Mouse (Mus musculus) spleen, postnatal 36 days (tissue): ENCODE measurements around the gene Akr1b10.
A peak's percentile ranks its signal among the peaks of the same experiment; 100 is the strongest.
"Not testable (repeated sequence)": the region's sequence is repeated elsewhere in the genome, so short reads cannot be mapped to it uniquely, and the experiment has no call there.

Source experiments
- DNase-seq, 2 experiments: peaks; one replicate each; pipeline ENCODE4 v3.0.0; 2022; ENCODE audit warnings: low spot score in 2 of 2, mixed read lengths in 1 of 2

Akr1b10 gene

GRCm38 (mm10) chr6:34384110-34384661 is at the start of gene Akr1b10:
Gene Akr1b10, plus strand, starts transcription at chr6:34384218.
- peak; percentile 71 to 73 for DNase-seq

GRCm38 (mm10) chr6:34334673-34335072 is 49.3 kb upstream of the Akr1b10 start:
- DNase-seq: no peak

GRCm38 (mm10) chr6:34337799-34338198 is 46.2 kb upstream of the Akr1b10 start:
- no peak for DNase-seq

- DNase-seq: no peak
Observed at GRCm38 (mm10) chr6:34341991-34342390, 42.0 kb upstream of the Akr1b10 start.

GRCm38 (mm10) chr6:34342476-34342875 is 41.5 kb upstream of the Akr1b10 start:
- DNase-seq: no peak

- no peak for DNase-seq
Observed at GRCm38 (mm10) chr6:34343426-34343825, 40.6 kb upstream of the Akr1b10 start.

- no peak for DNase-seq
Observed at GRCm38 (mm10) chr6:34344135-34344850, 39.7 kb upstream of the Akr1b10 start.

GRCm38 (mm10) chr6:34344935-34345334 is 39.1 kb upstream of the Akr1b10 start:
- no peak for DNase-seq

GRCm38 (mm10) chr6:34346096-34346898 is 37.7 kb upstream of the Akr1b10 start:
- DNase-seq: peak; percentile 21 to 32

- no peak for DNase-seq
Observed at GRCm38 (mm10) chr6:34350037-34350699, 33.9 kb upstream of the Akr1b10 start.

- DNase-seq: not testable (repeated sequence)
Observed at GRCm38 (mm10) chr6:34351481-34351880, 32.5 kb upstream of the Akr1b10 start.

- no peak for DNase-seq
Observed at GRCm38 (mm10) chr6:34352401-34352800, 31.6 kb upstream of the Akr1b10 start.

- DNase-seq: no peak
Observed at GRCm38 (mm10) chr6:34353658-34354353, 30.2 kb upstream of the Akr1b10 start, which contains the start of gene Akr1b8. Gene Akr1b8, plus strand, starts transcription at chr6:34354119.

- no peak for DNase-seq
Observed at GRCm38 (mm10) chr6:34354354-34355348, 29.4 kb upstream of the Akr1b10 start.

- no peak for DNase-seq
Observed at GRCm38 (mm10) chr6:34355349-34355747, 28.7 kb upstream of the Akr1b10 start.

- DNase-seq: no peak
Observed at GRCm38 (mm10) chr6:34355841-34356240, 28.2 kb upstream of the Akr1b10 start.

- DNase-seq: no peak
Observed at GRCm38 (mm10) chr6:34364217-34365136, 19.5 kb upstream of the Akr1b10 start.

- peak in 1 of 2 experiments; percentile 9 for DNase-seq
Observed at GRCm38 (mm10) chr6:34367998-34368397, 16.0 kb upstream of the Akr1b10 start.

- no peak for DNase-seq
Observed at GRCm38 (mm10) chr6:34370081-34370480, 13.9 kb upstream of the Akr1b10 start.
